In genomic region chr10:37627900-37628299, GRCm38 (mm10) we compare ENCODE assay signal across 15 mouse cellular contexts.
DNase-seq lines count a peak whose midpoint lies in the region; ATAC-seq and TF ChIP-seq lines count a peak whose summit lies in the region.
"Had no signal": no experiment of that assay in that cellular context is flagged by ENCODE, and none has a peak within 500 bp of the region (broad histone marks: within the 10 kb centered on the region; RNA-seq: fewer than 3 reads in every experiment).

No protein-coding gene starts in this region.

- H3K4me1 ChIP-seq in embryonic facial prominence, embryonic 14.5 days (ENCODE audit: control insufficient read depth, insufficient read depth, low read length): peaks cover 9% of the 10 kb centered on the region
- H3K4me1 ChIP-seq in embryonic facial prominence, embryonic 10.5 days: peaks cover 9% of the 10 kb centered on the region
- H3K4me1 ChIP-seq in midbrain, embryonic 13.5 days (replicated peaks): no peaks in the 10 kb centered on the region
- no peaks in the 10 kb centered on the region for H3K4me1 ChIP-seq in midbrain, embryonic 16.5 days (ENCODE audit: control insufficient read depth, insufficient read depth, low read length)
- peaks cover 3% of the 10 kb centered on the region; the same call in 1 of the 2 replicates for H3K4me1 ChIP-seq in heart, postnatal 0 days (ENCODE audit: control insufficient read depth, insufficient read depth)
- no peaks in the 10 kb centered on the region for H3K4me1 ChIP-seq in intestine, embryonic 16.5 days (ENCODE audit: control insufficient read depth, insufficient read depth, low read length)
- H3K4me1 ChIP-seq: liver, embryonic 13.5 days had no signal

- TF ChIP-seq CTCF in heart, postnatal 0 days (IDR thresholded peaks at IDR 0.05; ENCODE audit: low read depth): no peak

- TF ChIP-seq EP300 in heart, postnatal 0 days (IDR thresholded peaks at IDR 0.05; ENCODE audit: low read depth): no peak

- no peak overlapping the region for H3K9ac ChIP-seq in embryonic facial prominence, embryonic 14.5 days (ENCODE audit: low read depth, low read length)
- no peak overlapping the region for H3K9ac ChIP-seq in midbrain, embryonic 13.5 days (replicated peaks)
- no peak overlapping the region for H3K9ac ChIP-seq in midbrain, embryonic 16.5 days (ENCODE audit: low read depth, low read length)
- no peak overlapping the region for H3K9ac ChIP-seq in heart, postnatal 0 days (replicated peaks; ENCODE audit: low read depth, low read length)
- no peak overlapping the region for H3K9ac ChIP-seq in intestine, embryonic 16.5 days (ENCODE audit: low read depth, low read length)
- H3K9ac ChIP-seq: hindbrain, embryonic 12.5 days; liver, embryonic 13.5 days had no signal

- no peaks in the 10 kb centered on the region for H3K9me3 ChIP-seq in embryonic facial prominence, embryonic 14.5 days (ENCODE audit: control insufficient read depth, low read length)
- no peaks in the 10 kb centered on the region for H3K9me3 ChIP-seq in embryonic facial prominence, embryonic 10.5 days
- no peaks in the 10 kb centered on the region for H3K9me3 ChIP-seq in midbrain, embryonic 13.5 days
- H3K9me3 ChIP-seq in midbrain, embryonic 16.5 days (replicated peaks; ENCODE audit: control insufficient read depth, low read length, poor library complexity, severe bottlenecking): no peaks in the 10 kb centered on the region
- H3K9me3 ChIP-seq in heart, postnatal 0 days (replicated peaks; ENCODE audit: control insufficient read depth, low read length): no peaks in the 10 kb centered on the region
- no peaks in the 10 kb centered on the region for H3K9me3 ChIP-seq in intestine, embryonic 16.5 days (ENCODE audit: control insufficient read depth, low read length)
- H3K9me3 ChIP-seq: hindbrain, embryonic 12.5 days; liver, embryonic 13.5 days had no signal

- DNase-seq in embryonic facial prominence, embryonic 14.5 days (ENCODE audit: low spot score): peak; percentile 61
- DNase-seq in embryonic facial prominence, embryonic 10.5 days (ENCODE audit: low spot score): no peak
- peak; percentile 28 for DNase-seq in heart, adult 8-10 months (ENCODE audit: low spot score)
- DNase-seq in heart, postnatal 36 days: no peak
- peak; percentile 19 for DNase-seq in heart, postnatal 0 days (ENCODE audit: low spot score)
- DNase-seq: cerebellum, adult 9-11 months; layer of hippocampus, postnatal 36 days; liver, embryonic 13.5 days; right cerebral cortex, adult 18-20 months; thymus, adult 18-20 months had no signal

- WGBS in embryonic facial prominence, embryonic 14.5 days: 72% methylated on average over 3 of the region's 3 CpGs
- WGBS in embryonic facial prominence, embryonic 10.5 days: 87% methylated on average over 3 of the region's 3 CpGs
- 64% methylated on average over 3 of the region's 3 CpGs for WGBS in midbrain, embryonic 13.5 days
- WGBS in midbrain, embryonic 16.5 days: 64% methylated on average over 3 of the region's 3 CpGs
- WGBS in heart, postnatal 0 days: 58% methylated on average over 3 of the region's 3 CpGs
- WGBS in intestine, embryonic 16.5 days: 76% methylated on average over 3 of the region's 3 CpGs

- H3K4me2 ChIP-seq in embryonic facial prominence, embryonic 14.5 days (ENCODE audit: low read depth, low read length): no peak overlapping the region
- H3K4me2 ChIP-seq in midbrain, embryonic 13.5 days (replicated peaks): no peak overlapping the region
- H3K4me2 ChIP-seq in midbrain, embryonic 16.5 days (ENCODE audit: low read length): no peak overlapping the region
- H3K4me2 ChIP-seq in heart, postnatal 0 days (ENCODE audit: low read depth, low read length): no peak overlapping the region
- no peak overlapping the region for H3K4me2 ChIP-seq in intestine, embryonic 16.5 days (ENCODE audit: low read depth, low read length)
- H3K4me2 ChIP-seq: hindbrain, embryonic 12.5 days; liver, embryonic 13.5 days had no signal

- no peak overlapping the region for H3K4me3 ChIP-seq in embryonic facial prominence, embryonic 14.5 days (ENCODE audit: low read depth, low read length)
- no peak overlapping the region for H3K4me3 ChIP-seq in embryonic facial prominence, embryonic 10.5 days
- no peak overlapping the region for H3K4me3 ChIP-seq in midbrain, embryonic 13.5 days (replicated peaks)
- no peak overlapping the region for H3K4me3 ChIP-seq in midbrain, embryonic 16.5 days (ENCODE audit: low read depth, low read length)
- no peak overlapping the region for H3K4me3 ChIP-seq in heart, postnatal 0 days (ENCODE audit: low read depth, low read length)
- no peak overlapping the region for H3K4me3 ChIP-seq in intestine, embryonic 16.5 days (ENCODE audit: low read length)
- H3K4me3 ChIP-seq: hindbrain, embryonic 12.5 days; liver, embryonic 13.5 days had no signal

- peak; percentile 30; the same call in 1 of the 2 replicates for ATAC-seq in embryonic facial prominence, embryonic 14.5 days (ENCODE audit: low read depth)
- peak; percentile 60; the same call in 1 of the 2 replicates for ATAC-seq in midbrain, embryonic 13.5 days
- no peak for ATAC-seq in midbrain, embryonic 16.5 days
- peak; percentile 39; the same call in 1 of the 2 replicates for ATAC-seq in heart, postnatal 0 days (ENCODE audit: insufficient read depth, low read depth)
- no peak for ATAC-seq in intestine, embryonic 16.5 days
- ATAC-seq: intestine, postnatal 0 days had no signal

- H3K27ac ChIP-seq in embryonic facial prominence, embryonic 14.5 days (replicated peaks; ENCODE audit: low read depth, low read length): 0 out of 2 replicates have a peak overlapping the region, but pooled peaks have one; percentile 15
- H3K27ac ChIP-seq in embryonic facial prominence, embryonic 10.5 days (replicated peaks): no peak overlapping the region; the same call in 1 of the 2 replicates
- H3K27ac ChIP-seq in midbrain, embryonic 13.5 days: no peak overlapping the region
- no peak overlapping the region for H3K27ac ChIP-seq in midbrain, embryonic 16.5 days (ENCODE audit: low read length)
- no peak overlapping the region for H3K27ac ChIP-seq in heart, postnatal 0 days (ENCODE audit: low read depth)
- no peak overlapping the region for H3K27ac ChIP-seq in intestine, embryonic 16.5 days (ENCODE audit: low read length)
- H3K27ac ChIP-seq: hindbrain, embryonic 12.5 days; liver, embryonic 13.5 days had no signal

- no peaks in the 10 kb centered on the region for H3K36me3 ChIP-seq in embryonic facial prominence, embryonic 14.5 days (ENCODE audit: control insufficient read depth, insufficient read depth, low read length)
- H3K36me3 ChIP-seq in embryonic facial prominence, embryonic 10.5 days (replicated peaks): no peaks in the 10 kb centered on the region
- H3K36me3 ChIP-seq in midbrain, embryonic 13.5 days: no peaks in the 10 kb centered on the region
- H3K36me3 ChIP-seq in midbrain, embryonic 16.5 days (ENCODE audit: control insufficient read depth, insufficient read depth, low read length): no peaks in the 10 kb centered on the region
- no peaks in the 10 kb centered on the region for H3K36me3 ChIP-seq in heart, postnatal 0 days (replicated peaks; ENCODE audit: control insufficient read depth, insufficient read depth, low read length)
- no peaks in the 10 kb centered on the region for H3K36me3 ChIP-seq in intestine, embryonic 16.5 days (ENCODE audit: control insufficient read depth, insufficient read depth, low read length)
- H3K36me3 ChIP-seq: hindbrain, embryonic 12.5 days; liver, embryonic 13.5 days had no signal

- intact Hi-C loops in heart, postnatal 36 days (cut with DNase I): no loop called here

- no peaks in the 10 kb centered on the region for H3K27me3 ChIP-seq in embryonic facial prominence, embryonic 14.5 days (replicated peaks; ENCODE audit: control insufficient read depth, insufficient read depth, low read length)
- H3K27me3 ChIP-seq in embryonic facial prominence, embryonic 10.5 days (replicated peaks; ENCODE audit: low read depth, poor library complexity, severe bottlenecking): no peaks in the 10 kb centered on the region
- no peaks in the 10 kb centered on the region for H3K27me3 ChIP-seq in midbrain, embryonic 13.5 days
- no peaks in the 10 kb centered on the region for H3K27me3 ChIP-seq in midbrain, embryonic 16.5 days (ENCODE audit: control insufficient read depth, insufficient read depth, low read depth, low read length)
- H3K27me3 ChIP-seq in heart, postnatal 0 days (ENCODE audit: control insufficient read depth, insufficient read depth, low read length): peaks cover 25% of the 10 kb centered on the region; the same call in 1 of the 2 replicates
- H3K27me3 ChIP-seq in intestine, embryonic 16.5 days (replicated peaks; ENCODE audit: control insufficient read depth, insufficient read depth, low read length): no peaks in the 10 kb centered on the region
- H3K27me3 ChIP-seq: hindbrain, embryonic 12.5 days; liver, embryonic 13.5 days had no signal

Comparison
In these comparisons a context has a peak if more than half of its experiments do, and no peak if none do; other contexts are left out.
1. ATAC-seq: peak in embryonic facial prominence, embryonic 14.5 days (single experiment), midbrain, embryonic 13.5 days (single experiment) and heart, postnatal 0 days (single experiment); none in midbrain, embryonic 16.5 days (single experiment) and intestine, embryonic 16.5 days (single experiment).
2. DNase-seq: peak in embryonic facial prominence, embryonic 14.5 days (single experiment), heart, adult 8-10 months (single experiment) and heart, postnatal 0 days (single experiment); none in embryonic facial prominence, embryonic 10.5 days (single experiment) and heart, postnatal 36 days (0 of 2).